Mouse (Mus musculus) megakaryocyte progenitor cell, adult 5-6 weeks (primary cell): ENCODE measurements around the gene Mecom. TPM values are rescaled to one million over a fixed set of nuclear protein-coding genes. Genes with fewer than 3 reads are reported as not detected.
A peak's percentile ranks its signal among the peaks of the same experiment; 100 is the strongest.

ENCODE experiments used
- ATAC-seq: replicated peaks from 2 replicates; pipeline ENCODE4 v1.8.0; 2016; ENCODE audit warnings: mild to moderate bottlenecking, moderate TSS enrichment, inconsistent platforms; ENCODE audit not compliant: poor library complexity
- total RNA-seq, 2 experiments: library from RNA; stranded (forward) in 1 of 2; stranded (reverse) in 1 of 2; fragments of 157-497, 149-512 nt in 1 of 2; fragments of 200-1000 nt in 1 of 2; gene quantifications; 2 replicates each; pipeline versions ENCODE4 v1.2.3 to v1.2.4; 2015 to 2017

Gene Mecom
- total RNA-seq, 2 experiments from 2014 or later: 0.17 to 4.0 TPM

GRCm38 (mm10) chr3:30366621-30367020 lies 181.2 kb downstream of the Mecom start:
- no peak for ATAC-seq

DNA sequence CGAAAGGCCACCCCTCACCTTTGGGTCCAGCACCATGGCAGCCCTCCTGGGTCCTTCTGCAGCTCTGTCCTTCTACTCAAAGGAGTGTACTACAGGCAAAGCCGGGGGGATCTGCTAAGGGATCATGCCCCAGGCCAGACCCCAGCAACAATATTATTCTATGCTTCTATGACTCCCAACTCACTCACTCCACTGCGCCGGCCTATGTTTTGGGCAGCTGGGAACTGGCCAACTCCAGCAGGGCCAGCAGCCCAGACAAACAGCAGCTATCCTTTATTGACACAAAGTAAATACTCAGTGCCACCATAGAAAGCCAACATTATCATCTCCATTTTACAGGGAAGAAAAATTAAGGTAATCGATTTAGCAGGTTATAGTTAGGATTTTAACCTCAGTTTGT lies 186.6 kb downstream of the Mecom start:
- no peak for ATAC-seq

- peak; percentile 60 for ATAC-seq
These were observed 193.7 kb downstream of the Mecom start for GRCm38 (mm10) chr3:30353878-30354727.

- ATAC-seq: no peak
These were observed 198.5 kb downstream of the Mecom start for GRCm38 (mm10) chr3:30349279-30349678.

GRCm38 (mm10) chr3:30344151-30344550 lies 203.7 kb downstream of the Mecom start:
- ATAC-seq: no peak

- no peak for ATAC-seq
These were observed 215.5 kb downstream of the Mecom start for GRCm38 (mm10) chr3:30332337-30332736.

- ATAC-seq: peak; percentile 58; the same call in 1 of the 2 replicates
These were observed 217.3 kb downstream of the Mecom start for GRCm38 (mm10) chr3:30330476-30330875.

GRCm38 (mm10) chr3:30330021-30330420 lies 217.8 kb downstream of the Mecom start:
- ATAC-seq: peak; percentile 37; the same call in 1 of the 2 replicates

GRCm38 (mm10) chr3:30314955-30315354 lies 232.9 kb downstream of the Mecom start:
- ATAC-seq: no peak

GRCm38 (mm10) chr3:30308081-30308480 lies 239.7 kb downstream of the Mecom start:
- no peak; the same call in 1 of the 2 replicates for ATAC-seq

DNA sequence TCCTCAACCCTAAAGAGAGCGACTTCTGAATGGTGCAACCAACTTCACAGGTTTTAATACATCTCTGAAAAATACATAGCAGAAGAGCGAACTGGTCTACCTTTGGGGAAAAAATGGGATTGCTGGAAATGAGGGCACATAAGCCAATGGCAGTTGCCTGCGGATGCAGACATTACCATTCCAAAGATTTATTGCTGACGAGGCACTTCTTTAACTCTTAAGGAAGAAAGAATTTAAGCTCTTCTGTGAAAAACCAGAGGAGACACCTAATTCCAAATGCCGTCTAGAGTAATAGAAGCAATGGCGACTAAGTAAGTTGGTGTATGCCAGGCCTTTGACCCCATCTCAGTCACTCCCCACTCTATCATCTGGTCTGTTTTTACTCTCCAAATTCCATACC lies 240.2 kb downstream of the Mecom start:
- ATAC-seq: no peak

DNA sequence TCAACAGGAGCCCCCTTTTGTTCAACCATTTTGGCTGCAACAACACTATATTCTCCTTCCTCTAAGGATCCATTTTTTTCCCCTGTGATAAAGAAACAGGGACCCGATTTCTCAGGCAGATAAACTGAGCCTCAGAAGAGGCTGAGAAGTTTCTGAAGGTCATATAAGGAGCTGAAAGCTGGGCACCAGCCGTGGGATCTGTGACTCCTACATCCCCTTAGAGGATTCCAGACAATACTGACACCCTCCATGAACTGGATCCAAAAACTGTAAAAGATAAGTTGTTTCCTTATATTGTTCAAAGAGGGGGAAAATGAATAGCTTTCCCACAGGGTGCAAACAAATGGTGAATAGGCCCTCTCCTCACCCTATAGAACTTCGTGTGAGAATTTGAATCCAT lies 241.7 kb downstream of the Mecom start:
- ATAC-seq: no peak

DNA sequence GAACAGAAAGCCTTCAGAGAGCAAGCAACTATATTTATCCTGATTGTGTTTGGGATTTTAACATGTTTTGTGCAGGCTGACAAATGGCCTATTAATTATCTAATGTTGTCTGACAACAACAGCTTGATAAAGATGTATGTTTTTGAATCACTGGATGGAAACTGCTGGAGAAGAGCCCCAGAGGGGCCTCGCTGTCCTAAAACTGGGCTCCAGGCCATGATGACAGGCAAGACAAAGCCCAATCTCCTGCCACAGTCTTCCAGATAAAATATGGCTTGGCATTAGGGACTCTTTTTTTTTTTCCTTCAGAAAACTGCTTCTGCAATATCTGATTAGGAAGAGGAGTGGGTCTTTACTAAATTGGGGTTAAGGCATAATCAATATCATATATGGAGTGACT lies 248.3 kb downstream of the Mecom start:
- no peak for ATAC-seq

DNA sequence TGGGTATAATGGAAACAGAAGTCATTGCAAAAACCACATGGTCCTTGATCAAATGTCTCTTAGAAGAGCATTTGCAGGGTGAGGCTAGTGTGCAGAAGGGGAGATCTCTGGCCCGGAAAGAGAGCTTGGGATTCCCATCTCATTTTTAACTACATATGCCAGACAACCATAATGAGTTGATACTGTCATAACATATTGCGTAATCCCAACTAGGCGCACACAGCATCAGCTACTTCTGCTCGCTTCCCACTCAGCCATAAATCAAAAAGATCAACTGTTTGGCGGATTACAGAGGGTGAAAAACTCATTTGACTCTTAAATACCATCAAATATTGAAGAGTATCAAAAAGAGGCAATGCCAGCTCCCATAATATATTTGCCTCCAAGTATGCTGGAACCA lies 253.4 kb downstream of the Mecom start:
- no peak for ATAC-seq

- no peak for ATAC-seq
These were observed 261.3 kb downstream of the Mecom start for GRCm38 (mm10) chr3:30286529-30286928.

DNA sequence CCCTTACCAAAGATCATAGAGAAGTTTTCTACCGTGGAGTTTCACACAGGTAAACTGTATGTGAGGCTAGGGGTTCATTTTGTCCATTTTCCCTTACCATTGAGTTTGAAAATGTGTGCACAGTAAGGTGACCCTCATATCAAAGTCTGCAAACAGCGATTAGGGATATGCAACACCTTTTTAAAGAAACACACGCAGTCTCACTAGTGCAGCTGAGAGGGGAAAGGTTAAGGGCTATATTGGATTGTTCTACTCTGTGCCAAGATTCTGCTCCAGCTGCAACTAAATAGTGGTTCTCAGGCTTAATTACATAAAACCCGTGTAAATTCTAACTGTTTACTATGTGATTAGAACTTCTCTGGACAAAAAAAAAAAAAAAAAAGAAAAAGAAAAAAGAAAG lies 263.7 kb downstream of the Mecom start:
- ATAC-seq: no peak

- ATAC-seq: no peak
These were observed 264.2 kb downstream of the Mecom start for GRCm38 (mm10) chr3:30283562-30283961.

DNA sequence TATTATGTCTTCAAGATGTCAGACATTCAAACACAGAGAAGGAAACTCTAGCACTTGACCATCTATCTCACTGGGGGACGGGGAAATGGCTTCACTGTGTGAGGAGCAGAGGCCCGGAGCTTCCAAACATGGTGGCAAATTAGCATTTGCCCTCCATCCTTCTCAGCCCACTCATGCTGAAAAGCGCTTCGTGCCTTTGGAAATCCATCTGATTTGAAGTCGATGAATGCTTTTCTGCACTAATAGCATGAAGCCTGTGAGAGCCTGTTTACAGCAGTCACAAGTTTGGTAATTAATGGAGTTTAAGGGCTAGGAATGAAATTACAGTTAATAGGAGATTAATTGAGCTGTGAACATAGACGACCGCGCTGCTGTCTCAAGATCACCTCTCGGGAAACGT lies 270.2 kb downstream of the Mecom start:
- ATAC-seq: no peak

- ATAC-seq: no peak
These were observed 271.7 kb downstream of the Mecom start for GRCm38 (mm10) chr3:30276099-30276498.

DNA sequence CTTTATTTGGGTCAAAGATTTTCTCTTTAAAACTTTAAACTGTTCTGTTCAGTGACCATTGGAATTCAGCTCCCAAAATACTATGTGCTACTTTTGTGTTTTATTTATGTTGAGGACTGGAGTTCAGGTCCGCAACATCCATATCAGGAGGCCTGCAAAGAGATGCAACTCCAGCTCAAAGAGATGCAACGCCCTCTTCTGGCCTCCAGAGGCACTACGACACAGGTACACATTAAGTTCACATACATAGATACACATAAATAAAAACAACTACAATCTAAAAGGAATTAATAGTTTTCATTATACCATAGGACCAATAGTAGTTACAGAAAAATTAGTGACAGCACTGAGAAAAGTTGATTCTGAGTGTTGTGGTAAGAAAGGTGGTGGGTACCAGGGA lies 278.6 kb downstream of the Mecom start:
- ATAC-seq: no peak

DNA sequence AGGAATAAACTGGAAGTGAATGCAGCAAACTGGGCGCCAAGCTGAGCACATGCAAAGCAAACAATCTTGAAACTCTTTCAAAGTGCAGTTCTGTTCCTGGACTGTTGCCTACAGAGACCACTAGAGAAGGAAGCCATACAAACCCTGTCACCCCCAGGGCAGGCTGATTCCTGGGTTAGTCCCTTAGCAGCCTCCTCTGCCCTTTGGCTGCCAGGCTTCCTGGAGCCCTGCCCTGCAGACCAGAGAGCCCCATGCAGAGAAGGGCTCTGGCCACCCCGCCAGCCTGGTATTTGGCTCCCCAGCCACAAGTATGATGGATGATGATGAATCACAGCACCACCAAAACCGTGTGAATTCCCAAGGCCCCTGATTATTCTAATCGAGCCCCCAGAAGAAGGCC lies 286.9 kb downstream of the Mecom start:
- no peak for ATAC-seq

DNA sequence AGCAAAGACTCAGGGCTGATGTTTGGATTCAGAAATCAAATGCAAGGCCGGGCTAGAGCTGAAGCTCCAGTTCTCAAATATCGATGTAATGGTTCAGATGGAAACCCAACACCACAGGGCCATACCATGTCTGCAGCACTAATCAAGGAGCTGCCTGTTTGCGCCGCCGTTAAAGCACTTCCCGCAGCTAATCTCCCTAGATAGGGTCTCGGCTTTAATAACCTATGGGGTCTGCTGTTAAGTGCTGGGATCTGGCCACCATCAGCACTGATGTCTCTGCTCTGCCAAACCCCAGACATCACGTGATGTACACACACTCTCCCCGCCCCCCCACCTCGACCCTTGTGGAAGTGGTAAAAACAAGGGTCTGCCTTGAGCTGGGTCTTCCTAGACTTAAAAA lies 289.4 kb downstream of the Mecom start:
- ATAC-seq: no peak

GRCm38 (mm10) chr3:30257776-30258175 lies 290.0 kb downstream of the Mecom start:
- no peak for ATAC-seq
